Mouse (Mus musculus): ENCODE measurements around the gene Aanat. TPM values are rescaled to one million over a fixed set of nuclear protein-coding genes. Genes with fewer than 3 reads are reported as not detected.

Gene Aanat
- polyA plus RNA-seq, 1 experiment from 2014 or later: not detected

DNA sequence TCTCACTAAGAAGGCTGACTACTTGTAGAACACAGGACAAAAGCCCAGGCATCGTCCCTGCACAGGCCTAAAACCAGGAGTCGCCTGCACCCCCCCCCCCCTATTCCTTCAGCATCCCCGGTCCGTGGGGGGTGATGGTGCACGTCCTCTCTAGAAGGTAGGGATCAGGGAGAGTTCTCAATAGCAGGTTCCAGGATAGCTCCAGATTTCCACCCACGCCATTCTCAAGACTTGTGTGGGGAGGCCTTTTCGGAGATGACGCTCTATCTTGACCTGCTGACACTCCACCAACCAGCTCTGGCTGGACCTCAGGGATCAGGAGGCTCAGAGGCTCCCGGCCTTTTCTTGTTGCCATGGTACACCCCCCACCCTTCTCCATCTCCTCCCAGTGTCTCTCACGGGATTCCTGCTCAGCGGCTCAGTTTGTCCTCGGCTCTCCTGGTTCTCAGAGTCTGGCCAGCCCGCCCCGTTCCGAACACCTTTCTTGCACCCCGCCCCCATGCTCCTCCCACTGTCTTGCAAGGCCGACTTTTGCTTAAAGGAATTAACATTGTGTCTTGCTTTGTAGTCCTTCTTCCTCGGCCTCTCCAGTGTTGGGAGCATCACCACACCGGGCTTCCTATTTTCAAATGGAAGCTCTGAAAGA is 57.5 kb downstream of the Aanat start:
- 59% methylated on average over 19 of the region's 19 CpGs for WGBS (ENCODE audit: missing documents)
- no peaks in the 10 kb centered on the region for H3K79me2 ChIP-seq (ENCODE audit: inconsistent target)
- H3K27ac ChIP-seq: no peak overlapping the region
- no peak overlapping the region for H3K4me3 ChIP-seq (ENCODE audit: inconsistent target)
- no peaks in the 10 kb centered on the region for H3K36me3 ChIP-seq (ENCODE audit: inconsistent target)

DNA sequence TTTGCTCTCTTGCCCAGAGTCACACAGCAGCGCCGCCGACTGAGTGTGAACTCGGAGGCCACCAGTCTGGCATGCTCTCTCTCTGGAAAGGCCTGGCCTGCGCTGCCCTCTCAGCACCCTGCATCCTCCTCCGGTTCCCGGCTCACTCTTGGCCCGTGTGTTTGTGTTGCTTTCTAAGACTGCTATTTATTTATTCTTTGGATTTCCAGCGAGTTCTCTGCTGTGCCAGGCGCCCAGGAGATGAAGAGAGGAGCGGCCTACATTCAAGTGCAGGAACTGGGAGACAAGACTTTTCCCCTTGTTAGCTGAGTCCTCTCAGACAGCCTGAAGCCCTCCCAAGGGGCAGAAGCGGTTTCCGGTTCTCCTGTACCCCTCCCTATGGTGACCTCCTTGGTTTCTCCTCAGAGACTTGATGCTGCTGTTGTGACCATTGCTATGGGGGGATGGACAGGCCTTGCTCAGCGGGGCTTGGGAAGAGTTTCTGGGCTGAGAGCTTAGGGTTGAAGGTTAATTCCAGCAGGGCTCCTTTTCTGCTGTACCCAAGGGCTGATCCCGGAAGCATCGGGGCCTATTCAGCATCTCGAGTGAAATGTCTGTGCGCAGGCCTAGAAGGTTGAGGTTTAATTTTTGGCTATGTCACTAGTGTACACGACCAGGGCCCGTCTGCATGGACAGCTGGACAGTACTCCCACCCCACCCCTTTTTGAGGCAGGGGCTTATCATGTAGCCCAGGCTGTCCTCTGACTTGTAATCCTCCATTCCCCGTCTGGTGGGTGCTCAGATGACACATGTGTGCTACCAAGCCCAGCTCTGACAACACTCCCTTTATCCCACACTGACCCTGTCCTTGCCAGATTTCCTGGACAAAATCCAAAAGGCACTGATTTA is 58.2 kb downstream of the Aanat start:
- H3K27ac ChIP-seq: no peak overlapping the region
- no peaks in the 10 kb centered on the region for H3K79me2 ChIP-seq (ENCODE audit: inconsistent target)
- WGBS (ENCODE audit: missing documents): 87% methylated on average over 18 of the region's 21 CpGs
- no peak overlapping the region for H3K4me3 ChIP-seq (ENCODE audit: inconsistent target)
- H3K36me3 ChIP-seq (ENCODE audit: inconsistent target): no peaks in the 10 kb centered on the region

DNA sequence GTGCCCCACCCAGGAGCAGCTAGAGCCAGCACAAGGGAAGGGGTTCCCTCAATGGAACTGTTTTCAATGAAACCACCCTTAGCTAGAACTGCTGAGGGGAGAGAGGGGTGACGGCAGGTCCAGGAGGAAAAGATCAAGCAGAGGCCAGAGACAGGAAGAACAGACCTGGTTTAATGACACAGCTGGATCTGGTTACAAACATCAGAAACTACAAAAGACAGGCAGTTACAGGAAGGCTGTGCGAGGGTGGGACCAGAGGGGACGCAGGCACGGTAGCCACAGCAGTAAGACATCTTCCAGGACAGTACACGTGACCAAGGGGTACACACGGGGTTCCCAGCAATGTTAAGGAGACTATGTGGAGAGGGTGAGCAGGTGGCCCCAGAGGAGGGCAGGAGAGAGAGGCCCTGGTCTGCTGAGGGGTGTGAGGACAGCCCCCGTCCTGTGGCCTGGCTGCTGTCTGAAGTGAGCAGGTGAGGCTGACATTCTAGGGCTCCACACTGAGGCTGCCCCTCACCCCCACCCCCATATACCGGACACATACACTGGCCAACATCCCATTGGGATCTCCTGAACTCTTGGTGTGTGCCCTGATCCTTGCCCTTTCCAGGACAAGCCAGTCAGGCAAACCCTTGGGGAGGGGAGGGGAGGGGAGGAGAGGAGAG is 59.3 kb downstream of the Aanat start:
- Histone ChIP-seq H3K79me2 (ENCODE audit: inconsistent target) (no peaks in the 10 kb centered on the region), H3K27ac (no peak overlapping the region), H3K36me3 (ENCODE audit: inconsistent target) (no peaks in the 10 kb centered on the region), H3K4me3 (ENCODE audit: inconsistent target) (no peak overlapping the region)
- WGBS (ENCODE audit: missing documents): 79% methylated on average over 8 of the region's 8 CpGs

DNA sequence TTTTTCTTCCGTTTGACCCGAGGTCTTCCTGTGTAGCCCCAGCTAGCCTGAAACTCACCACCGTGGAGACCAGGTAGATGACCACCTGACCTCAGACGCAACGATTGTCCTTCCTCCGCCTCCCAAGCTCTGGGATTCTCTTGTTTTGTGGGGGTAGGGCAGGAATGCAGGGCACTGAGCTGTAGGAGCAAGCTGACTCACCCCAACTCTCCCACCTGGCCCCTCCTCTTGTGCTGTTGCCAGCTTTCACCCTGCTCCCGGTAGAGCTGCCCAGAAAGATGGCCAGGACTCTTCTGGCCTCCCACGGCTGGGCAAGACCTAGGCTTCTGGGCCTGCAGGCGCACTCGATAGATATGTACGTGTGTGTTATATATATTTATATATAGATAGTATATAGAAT is 59.9 kb downstream of the Aanat start:
- Histone ChIP-seq H3K79me2 (ENCODE audit: inconsistent target) (no peaks in the 10 kb centered on the region), H3K36me3 (ENCODE audit: inconsistent target) (no peaks in the 10 kb centered on the region), H3K27ac (no peak overlapping the region), H3K4me3 (ENCODE audit: inconsistent target) (no peak overlapping the region)
- 74% methylated on average over 8 of the region's 11 CpGs for WGBS (ENCODE audit: missing documents)

DNA sequence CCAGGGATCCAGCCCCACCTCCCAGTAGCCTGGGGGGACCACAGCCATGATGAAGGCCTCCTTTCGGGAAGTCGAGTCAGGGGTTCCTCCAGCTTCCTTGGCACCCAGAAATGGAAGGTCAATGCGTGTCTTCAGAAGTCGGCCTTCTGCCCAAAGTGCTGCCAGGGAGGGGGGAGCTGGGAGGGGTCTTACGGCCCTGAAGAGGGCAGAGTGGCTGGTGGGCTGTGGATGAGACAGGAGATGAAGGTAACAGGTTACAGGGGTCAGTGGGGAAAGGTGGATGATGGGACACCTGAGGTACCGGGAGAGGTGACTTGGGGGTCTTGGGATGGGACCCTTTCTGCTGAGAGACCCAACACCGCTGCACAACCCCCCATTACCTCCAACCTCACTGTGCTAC is 60.5 kb downstream of the Aanat start:
- H3K4me3 ChIP-seq (ENCODE audit: inconsistent target): no peak overlapping the region
- 96% methylated on average over 7 of the region's 7 CpGs for WGBS (ENCODE audit: missing documents)
- H3K27ac ChIP-seq: no peak overlapping the region
- no peaks in the 10 kb centered on the region for H3K79me2 ChIP-seq (ENCODE audit: inconsistent target)
- no peaks in the 10 kb centered on the region for H3K36me3 ChIP-seq (ENCODE audit: inconsistent target)

Other genes with a start within 250 kb of the Aanat start
- 12.1 to 23.4 TPM (median 14.0 TPM) in 3 replicates for gene Rnf157, start 173.4 kb upstream of the Aanat start, polyA plus RNA-seq (2018)
- 18.0 to 34.4 TPM (median 27.5 TPM) in 3 replicates for gene Ubald2, start 152.3 kb upstream of the Aanat start, polyA plus RNA-seq (2018)
- gene Qrich2, start 120.2 kb upstream of the Aanat start, polyA plus RNA-seq (2018): not detected in 3 replicates
- gene Prpsap1, start 92.2 kb upstream of the Aanat start, polyA plus RNA-seq (2018): 18.4 to 35.9 TPM (median 20.8 TPM) in 3 replicates
- gene Sphk1, start 55.5 kb upstream of the Aanat start, polyA plus RNA-seq (2018): 0.12 to 0.22 TPM in 2 of 3 replicates, not detected in the other
- gene Ube2o, start 5.0 kb upstream of the Aanat start, polyA plus RNA-seq (2018): 4.4 to 9.2 TPM (median 5.4 TPM) in 3 replicates
- 14.2 to 37.1 TPM (median 21.7 TPM) in 3 replicates for gene Rhbdf2, start 40.6 kb downstream of the Aanat start, polyA plus RNA-seq (2018)
- gene Prcd, start 67.1 kb downstream of the Aanat start, polyA plus RNA-seq (2018): not detected in 3 replicates
- not detected in 3 replicates for gene Cygb, start 67.9 kb downstream of the Aanat start, polyA plus RNA-seq (2018)
- gene St6galnac1, start 189.1 kb downstream of the Aanat start, polyA plus RNA-seq (2018): not detected in 3 replicates
- gene Mxra7, start 241.6 kb downstream of the Aanat start, polyA plus RNA-seq (2018): not detected in 3 replicates

All from macrophage (primary cell).